ENCODE assay signal across 10 mouse cellular contexts in genomic region chr16:74597735-74598340, GRCm38 (mm10).
DNase-seq lines count a peak whose midpoint lies in the region; ATAC-seq and TF ChIP-seq lines count a peak whose summit lies in the region.
"Had no signal": no experiment of that assay in that cellular context is flagged by ENCODE, and none has a peak within 500 bp of the region (broad histone marks: within the 10 kb centered on the region; RNA-seq: fewer than 3 reads in every experiment).

No protein-coding gene starts in this region.

- DNase-seq in kidney, adult 8-10 months: no peak
- DNase-seq in stomach, postnatal 0 days (ENCODE audit: low spot score): no peak
- peak; percentile 32 to 37 for DNase-seq in layer of hippocampus, postnatal 10 days (ENCODE audit: low spot score in 2 of 2)
- DNase-seq in telencephalon, adult 2 months (ENCODE audit: low read depth, low spot score): peak; percentile 43
- DNase-seq in heart, embryonic 10.5 days (ENCODE audit: low spot score): no peak
- DNase-seq in embryo, embryonic 10 days (ENCODE audit: low spot score): no peak

- H3K27me3 ChIP-seq in kidney, embryonic 16.5 days (ENCODE audit: insufficient read depth, low read length): no peaks in the 10 kb centered on the region
- H3K27me3 ChIP-seq in stomach, embryonic 14.5 days (ENCODE audit: control insufficient read depth, insufficient read depth, low read length): no peaks in the 10 kb centered on the region
- no peaks in the 10 kb centered on the region for H3K27me3 ChIP-seq in stomach, postnatal 0 days (ENCODE audit: control insufficient read depth, insufficient read depth, low read length)
- no peaks in the 10 kb centered on the region for H3K27me3 ChIP-seq in heart, embryonic 10.5 days (ENCODE audit: insufficient read depth, poor library complexity, severe bottlenecking)

- peak; percentile 81; the same call in 1 of the 2 replicates for ATAC-seq in kidney, embryonic 16.5 days (ENCODE audit: low FRiP score, low TSS enrichment)
- ATAC-seq in stomach, embryonic 14.5 days (ENCODE audit: insufficient number of reproducible peaks, insufficient read depth, low FRiP score, low read depth): peak; percentile 74; the same call in 1 of the 2 replicates
- no peak for ATAC-seq in stomach, postnatal 0 days (ENCODE audit: low FRiP score, low TSS enrichment)
- ATAC-seq: midbrain, embryonic 16.5 days had no signal

- TF ChIP-seq EP300 in stomach, postnatal 0 days (optimal IDR thresholded peaks at IDR 0.05): no peak

- H3K9ac ChIP-seq in kidney, embryonic 16.5 days (replicated peaks; ENCODE audit: low read length): no peak overlapping the region
- H3K9ac ChIP-seq in stomach, embryonic 14.5 days (replicated peaks; ENCODE audit: low read depth, low read length): no peak overlapping the region
- no peak overlapping the region for H3K9ac ChIP-seq in stomach, postnatal 0 days (ENCODE audit: low read length)
- H3K9ac ChIP-seq: liver, embryonic 14.5 days had no signal

- no peak overlapping the region for H3K4me2 ChIP-seq in kidney, embryonic 16.5 days (replicated peaks; ENCODE audit: low read depth, low read length)
- no peak overlapping the region for H3K4me2 ChIP-seq in stomach, embryonic 14.5 days (replicated peaks; ENCODE audit: low read depth, low read length)
- no peak overlapping the region for H3K4me2 ChIP-seq in stomach, postnatal 0 days (replicated peaks; ENCODE audit: low read depth)

- TF ChIP-seq CTCF in stomach, postnatal 0 days (IDR thresholded peaks at IDR 0.05; ENCODE audit: low read depth): no peak

- H3K4me1 ChIP-seq in kidney, embryonic 16.5 days (ENCODE audit: insufficient read depth, low read length): no peaks in the 10 kb centered on the region
- 0 out of 2 replicates have a peak, but pooled peaks cover 2% of the 10 kb centered on the region for H3K4me1 ChIP-seq in stomach, embryonic 14.5 days (ENCODE audit: control insufficient read depth, insufficient read depth, low read length)
- H3K4me1 ChIP-seq in stomach, postnatal 0 days (replicated peaks; ENCODE audit: control insufficient read depth, insufficient read depth): no peaks in the 10 kb centered on the region
- no peaks in the 10 kb centered on the region for H3K4me1 ChIP-seq in heart, embryonic 10.5 days

- 42% methylated on average over 4 of the region's 4 CpGs for WGBS in kidney, embryonic 16.5 days
- 31% methylated on average over 4 of the region's 4 CpGs for WGBS in stomach, embryonic 14.5 days
- WGBS in stomach, postnatal 0 days: 41% methylated on average over 4 of the region's 4 CpGs
- WGBS in heart, embryonic 10.5 days: 68% methylated on average over 4 of the region's 4 CpGs

- H3K9me3 ChIP-seq in kidney, embryonic 16.5 days (ENCODE audit: low read length): no peaks in the 10 kb centered on the region
- H3K9me3 ChIP-seq in stomach, embryonic 14.5 days (ENCODE audit: control insufficient read depth, low read depth, low read length): no peaks in the 10 kb centered on the region
- no peaks in the 10 kb centered on the region for H3K9me3 ChIP-seq in stomach, postnatal 0 days (ENCODE audit: control insufficient read depth, low read length)
- H3K9me3 ChIP-seq in heart, embryonic 10.5 days: no peaks in the 10 kb centered on the region

- H3K4me3 ChIP-seq in kidney, embryonic 16.5 days (ENCODE audit: low read length): no peak overlapping the region
- no peak overlapping the region for H3K4me3 ChIP-seq in stomach, embryonic 14.5 days (ENCODE audit: low read depth, low read length)
- H3K4me3 ChIP-seq in stomach, postnatal 0 days (ENCODE audit: low read depth, low read length): no peak overlapping the region
- no peak overlapping the region for H3K4me3 ChIP-seq in heart, embryonic 10.5 days

- H3K27ac ChIP-seq in kidney, embryonic 16.5 days (ENCODE audit: low read length): no peak overlapping the region
- peak overlapping the region; percentile 61; the same call in 1 of the 2 replicates for H3K27ac ChIP-seq in stomach, embryonic 14.5 days (ENCODE audit: low read length)
- no peak overlapping the region for H3K27ac ChIP-seq in stomach, postnatal 0 days (replicated peaks)
- H3K27ac ChIP-seq in heart, embryonic 10.5 days: no peak overlapping the region
- H3K27ac ChIP-seq: liver, embryonic 14.5 days had no signal

- H3K36me3 ChIP-seq in kidney, embryonic 16.5 days (ENCODE audit: insufficient read depth, low read length): no peaks in the 10 kb centered on the region
- H3K36me3 ChIP-seq in stomach, embryonic 14.5 days (ENCODE audit: control insufficient read depth, insufficient read depth, low read length): no peaks in the 10 kb centered on the region
- no peaks in the 10 kb centered on the region for H3K36me3 ChIP-seq in stomach, postnatal 0 days (ENCODE audit: control insufficient read depth, insufficient read depth, low read length)
- H3K36me3 ChIP-seq in heart, embryonic 10.5 days: no peaks in the 10 kb centered on the region

Comparison
In these comparisons a context has a peak if more than half of its experiments do, and no peak if none do; other contexts are left out.
1. DNase-seq: peak in layer of hippocampus, postnatal 10 days (2 of 2) and telencephalon, adult 2 months (single experiment); none in kidney, adult 8-10 months (0 of 2), stomach, postnatal 0 days (single experiment), heart, embryonic 10.5 days (single experiment) and embryo, embryonic 10 days (single experiment).